Mouse (Mus musculus) kidney, adult 11 months (tissue): ENCODE results near the gene Lypd5.
A peak's percentile ranks its signal among the peaks of the same experiment; 100 is the strongest.

Source experiments
- DNase-seq: peaks from one replicate; pipeline ENCODE4 v3.0.0; 2022

Lypd5 gene

GRCm38 (mm10) chr7:24348896-24349295 lies at the start of gene Lypd5:
Gene Lypd5 (plus strand): TSS chr7:24349196.
- DNase-seq = no peak

GRCm38 (mm10) chr7:24299823-24300481 lies 49.0 kb upstream of the Lypd5 start:
- DNase-seq = peak; percentile 11

- DNase-seq = peak; percentile 19
Measured at GRCm38 (mm10) chr7:24300771-24301282, 48.2 kb upstream of the Lypd5 start, which contains the start of gene Zfp61. Gene Zfp61 (minus strand): TSS chr7:24301232.

GRCm38 (mm10) chr7:24315726-24316566 lies 33.0 kb upstream of the Lypd5 start:
- peak; percentile 49 for DNase-seq

GRCm38 (mm10) chr7:24316567-24317092 lies 32.4 kb upstream of the Lypd5 start, which contains the start of gene Zfp94:
Gene Zfp94 (minus strand): TSS chr7:24316666.
- DNase-seq = peak; percentile 96

- DNase-seq = no peak
Measured at GRCm38 (mm10) chr7:24318942-24319341, 30.1 kb upstream of the Lypd5 start.

GRCm38 (mm10) chr7:24322593-24322992 lies 26.4 kb upstream of the Lypd5 start:
- DNase-seq = no peak

- peak; percentile 23 for DNase-seq
Measured at GRCm38 (mm10) chr7:24325197-24325596, 23.8 kb upstream of the Lypd5 start.

- DNase-seq = no peak
Measured at GRCm38 (mm10) chr7:24325675-24326128, 23.3 kb upstream of the Lypd5 start.

- no peak for DNase-seq
Measured at GRCm38 (mm10) chr7:24326273-24327135, 22.5 kb upstream of the Lypd5 start.

GRCm38 (mm10) chr7:24327281-24327975 lies 21.6 kb upstream of the Lypd5 start:
- DNase-seq = no peak

- DNase-seq = no peak
Measured at GRCm38 (mm10) chr7:24333304-24333986, 15.6 kb upstream of the Lypd5 start, which contains the start of gene Tescl. Gene Tescl (minus strand): TSS chr7:24333936.

- DNase-seq = peak; percentile 50
Measured at GRCm38 (mm10) chr7:24335699-24336309, 13.2 kb upstream of the Lypd5 start.

GRCm38 (mm10) chr7:24338241-24338640 lies 10.8 kb upstream of the Lypd5 start:
- no peak for DNase-seq

- no peak for DNase-seq
Measured at GRCm38 (mm10) chr7:24343701-24344272, 5.2 kb upstream of the Lypd5 start.

- no peak for DNase-seq
Measured at GRCm38 (mm10) chr7:24346444-24346843, 2.6 kb upstream of the Lypd5 start.

- no peak for DNase-seq
Measured at GRCm38 (mm10) chr7:24355646-24356045, 6.7 kb downstream of the Lypd5 start.

GRCm38 (mm10) chr7:24356081-24356480 lies 7.1 kb downstream of the Lypd5 start:
- DNase-seq = no peak

- no peak for DNase-seq
Measured at GRCm38 (mm10) chr7:24357899-24358298, 8.9 kb downstream of the Lypd5 start.

GRCm38 (mm10) chr7:24359269-24359668 lies 10.3 kb downstream of the Lypd5 start:
- DNase-seq = no peak
